Mouse (Mus musculus) stomach, embryonic 14.5 days (tissue): ENCODE measurements around the gene S100a3. TPM values are rescaled to one million over a fixed set of nuclear protein-coding genes. Genes with fewer than 3 reads are reported as not detected.

Experiments
- ATAC-seq: fragments of 200-750 bp; cut with Nextera tagmentation; 2 replicates; pipeline ENCODE4 v1.8.0; 2017; ENCODE audit warnings: low read depth, moderate TSS enrichment; ENCODE audit not compliant: insufficient number of reproducible peaks, insufficient read depth, low FRiP score
- H3K27ac ChIP-seq: fragments of 300-500 bp; sonication (generic); 2 replicates; pipeline ENCODE4 v1.5.1; 2014; ENCODE audit warnings: mild to moderate bottlenecking, low read length, moderate library complexity, mixed read lengths
- H3K27me3 ChIP-seq: fragments of 300-500 bp; sonication (generic); 2 replicates; pipeline ENCODE4 v1.6.1; 2014; ENCODE audit warnings: low read length, control low read depth, mixed read lengths; ENCODE audit not compliant: control insufficient read depth, insufficient read depth
- H3K36me3 ChIP-seq: fragments of 300-500 bp; sonication (generic); 2 replicates; pipeline ENCODE4 v1.6.1; 2014; ENCODE audit warnings: mild to moderate bottlenecking, control low read depth, low read length, moderate library complexity, mixed read lengths; ENCODE audit not compliant: control insufficient read depth, insufficient read depth
- H3K4me1 ChIP-seq: fragments of 300-500 bp; sonication (generic); 2 replicates; pipeline ENCODE4 v1.6.1; 2014; ENCODE audit warnings: low read length, control low read depth, mixed read lengths; ENCODE audit not compliant: control insufficient read depth, insufficient read depth
- H3K4me2 ChIP-seq: fragments of 300-500 bp; sonication (generic); replicated peaks from 2 replicates; pipeline ENCODE4 v1.6.1; 2014; ENCODE audit warnings: low read depth, low read length, control low read depth
- H3K4me3 ChIP-seq: fragments of 300-500 bp; sonication (generic); 2 replicates; pipeline ENCODE4 v1.5.1; 2014; ENCODE audit warnings: low read depth, low read length, control low read depth
- H3K9ac ChIP-seq: fragments of 300-500 bp; sonication (generic); replicated peaks from 2 replicates; pipeline ENCODE4 v1.6.1; 2014; ENCODE audit warnings: low read depth, mild to moderate bottlenecking, control low read depth, low read length, moderate library complexity, mixed read lengths
- H3K9me3 ChIP-seq: fragments of 300-500 bp; sonication (generic); 2 replicates; pipeline ENCODE4 v1.6.1; 2016; ENCODE audit warnings: low read depth, low read length, control low read depth; ENCODE audit not compliant: control insufficient read depth
- WGBS: fragments of 180-500 bp; shearing (Covaris S2); extraction: QIAGEN DNeasy Blood & Tissue Kit; methylation state at CpG from one replicate; pipeline ENCODE4 v1.1.7; 2014; 5-methylcytosine and 5-hydroxymethylcytosine counted together
- polyA plus RNA-seq: library from polyadenylated mRNA; unstranded; fragments of >200 nt; fragmentation: Nextera tagmentation; extraction: Ambion mirVana; gene quantifications from 2 replicates; pipeline ENCODE4 v1.2.1, GENCODE M21; 2014

Gene S100a3
- polyA plus RNA-seq, 1 experiment from 2014 or later: 0.42 TPM

GRCm38 (mm10) chr3:90627366-90627765, 67.0 kb downstream of the S100a3 start:
- Histone ChIP-seq H3K9ac (no peak overlapping the region), H3K27ac (peak overlapping the region; percentile 77), H3K4me1 (peaks cover 15% of the 10 kb centered on the region), H3K4me2 (0 out of 2 replicates have a peak overlapping the region, but pooled peaks have one; percentile 2), H3K27me3 (no peaks in the 10 kb centered on the region), H3K4me3 (no peak overlapping the region), H3K9me3 (no peaks in the 10 kb centered on the region), H3K36me3 (no peaks in the 10 kb centered on the region)
- no peak for ATAC-seq
- WGBS: 88% methylated on average over 5 of the region's 5 CpGs

DNA sequence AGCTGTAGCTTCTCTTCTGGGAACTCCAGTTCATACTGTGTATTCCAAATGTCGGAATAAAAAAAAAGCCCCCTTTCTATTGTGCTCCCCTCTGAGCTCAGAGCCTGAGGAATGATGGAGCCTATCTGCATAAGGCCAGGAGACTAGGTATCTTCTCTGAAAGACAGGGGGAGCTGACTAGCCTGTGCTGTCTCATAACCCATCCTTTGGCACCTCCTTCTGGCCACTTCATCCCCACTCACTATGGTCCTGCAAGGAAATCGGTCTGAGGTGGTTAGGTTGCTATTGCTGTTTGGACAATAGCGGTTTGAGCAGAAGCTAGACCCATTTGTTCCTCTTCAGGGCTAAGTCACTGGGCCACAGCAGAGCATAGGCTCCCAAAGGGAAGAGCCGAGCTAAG, 67.4 kb downstream of the S100a3 start:
- no peak overlapping the region; the same call in 1 of the 2 replicates for H3K27ac ChIP-seq
- H3K4me3 ChIP-seq: no peak overlapping the region
- no peak overlapping the region for H3K4me2 ChIP-seq
- H3K9ac ChIP-seq: no peak overlapping the region
- ATAC-seq: no peak
- no peaks in the 10 kb centered on the region for H3K27me3 ChIP-seq
- no peaks in the 10 kb centered on the region for H3K9me3 ChIP-seq
- peaks cover 15% of the 10 kb centered on the region for H3K4me1 ChIP-seq
- H3K36me3 ChIP-seq: no peaks in the 10 kb centered on the region
- 60% methylated on average over 4 of the region's 4 CpGs for WGBS

DNA sequence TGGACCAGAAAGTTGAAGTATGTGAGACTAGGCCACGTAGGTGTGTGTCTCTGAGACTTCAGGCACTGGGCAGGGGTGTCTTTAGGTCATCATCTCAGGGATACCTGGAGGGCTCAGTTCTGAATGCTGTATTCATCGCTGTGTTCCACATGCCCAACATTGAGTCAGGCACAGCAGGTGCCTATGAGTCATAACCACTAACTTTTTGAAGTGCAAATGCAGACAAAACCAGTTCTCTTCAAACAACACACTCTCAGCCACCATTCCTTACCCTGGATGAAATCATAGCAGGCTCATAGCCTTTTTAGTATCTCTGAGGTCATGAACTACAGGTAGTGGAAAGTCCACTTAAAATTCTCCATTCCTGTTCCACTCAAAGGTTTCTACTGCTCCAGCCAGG, 68.9 kb downstream of the S100a3 start:
- Histone ChIP-seq H3K9ac (no peak overlapping the region), H3K4me2 (no peak overlapping the region), H3K9me3 (no peaks in the 10 kb centered on the region), H3K27ac (no peak overlapping the region), H3K4me3 (no peak overlapping the region), H3K27me3 (no peaks in the 10 kb centered on the region), H3K36me3 (no peaks in the 10 kb centered on the region), H3K4me1 (peaks cover 4% of the 10 kb centered on the region; the same call in 1 of the 2 replicates)
- 71% methylated on average over 2 of the region's 2 CpGs for WGBS
- ATAC-seq: no peak

GRCm38 (mm10) chr3:90631984-90632383, 71.6 kb downstream of the S100a3 start:
- no peaks in the 10 kb centered on the region for H3K36me3 ChIP-seq
- no peak overlapping the region for H3K27ac ChIP-seq
- no peaks in the 10 kb centered on the region for H3K4me1 ChIP-seq
- H3K27me3 ChIP-seq: no peaks in the 10 kb centered on the region
- WGBS: 78% methylated on average over 2 of the region's 2 CpGs
- H3K4me3 ChIP-seq: no peak overlapping the region
- H3K9ac ChIP-seq: no peak overlapping the region
- no peaks in the 10 kb centered on the region for H3K9me3 ChIP-seq
- H3K4me2 ChIP-seq: no peak overlapping the region
- ATAC-seq: no peak

- ATAC-seq: no peak
- H3K4me2 ChIP-seq: no peak overlapping the region
- 62% methylated on average over 1 of the region's 1 CpGs for whole genome bisulfite sequencing
Observed at GRCm38 (mm10) chr3:90638511-90639275, 78.3 kb downstream of the S100a3 start.

GRCm38 (mm10) chr3:90639511-90640154, 79.3 kb downstream of the S100a3 start:
- no peaks in the 10 kb centered on the region for H3K36me3 ChIP-seq
- no peak overlapping the region for H3K27ac ChIP-seq
- no peaks in the 10 kb centered on the region for H3K9me3 ChIP-seq
- H3K4me1 ChIP-seq: no peaks in the 10 kb centered on the region
- no peak for ATAC-seq
- no peak overlapping the region for H3K9ac ChIP-seq
- H3K4me3 ChIP-seq: no peak overlapping the region
- 50% methylated on average over 7 of the region's 7 CpGs for WGBS
- no peaks in the 10 kb centered on the region for H3K27me3 ChIP-seq
- H3K4me2 ChIP-seq: no peak overlapping the region

More at GRCm38 (mm10) chr3:90638511-90639275, 78.3 kb downstream of the S100a3 start:
- H3K36me3 ChIP-seq: no peaks in the 10 kb centered on the region
- H3K9ac ChIP-seq: no peak overlapping the region
- H3K4me1 ChIP-seq: no peaks in the 10 kb centered on the region
- H3K27me3 ChIP-seq: no peaks in the 10 kb centered on the region
- H3K4me3 ChIP-seq: no peak overlapping the region
- no peaks in the 10 kb centered on the region for H3K9me3 ChIP-seq
- no peak overlapping the region for H3K27ac ChIP-seq

DNA sequence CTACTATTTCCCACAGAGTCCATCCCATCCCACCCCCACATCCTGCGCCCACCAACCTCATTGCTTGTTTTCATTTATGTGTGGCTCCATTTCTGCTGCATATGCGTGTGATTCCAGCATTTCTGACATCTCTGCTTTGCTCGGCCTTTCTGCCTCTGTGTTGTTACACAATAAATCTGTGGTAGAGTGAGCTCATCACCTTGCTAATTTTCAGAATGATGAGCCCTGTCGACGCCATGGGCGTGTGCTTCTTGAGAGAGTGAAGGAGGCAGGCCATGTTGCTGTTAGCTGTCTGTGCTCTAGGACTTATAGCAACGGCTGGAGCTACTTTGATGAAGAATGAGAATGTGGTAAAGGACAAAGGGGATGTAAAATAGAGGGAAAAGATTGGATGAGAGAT, 80.6 kb downstream of the S100a3 start:
- Histone ChIP-seq H3K4me2 (no peak overlapping the region), H3K4me3 (no peak overlapping the region), H3K4me1 (no peaks in the 10 kb centered on the region), H3K27me3 (no peaks in the 10 kb centered on the region), H3K9ac (no peak overlapping the region), H3K36me3 (no peaks in the 10 kb centered on the region), H3K27ac (no peak overlapping the region), H3K9me3 (no peaks in the 10 kb centered on the region)
- no peak for ATAC-seq
- WGBS: 82% methylated on average over 7 of the region's 7 CpGs

DNA sequence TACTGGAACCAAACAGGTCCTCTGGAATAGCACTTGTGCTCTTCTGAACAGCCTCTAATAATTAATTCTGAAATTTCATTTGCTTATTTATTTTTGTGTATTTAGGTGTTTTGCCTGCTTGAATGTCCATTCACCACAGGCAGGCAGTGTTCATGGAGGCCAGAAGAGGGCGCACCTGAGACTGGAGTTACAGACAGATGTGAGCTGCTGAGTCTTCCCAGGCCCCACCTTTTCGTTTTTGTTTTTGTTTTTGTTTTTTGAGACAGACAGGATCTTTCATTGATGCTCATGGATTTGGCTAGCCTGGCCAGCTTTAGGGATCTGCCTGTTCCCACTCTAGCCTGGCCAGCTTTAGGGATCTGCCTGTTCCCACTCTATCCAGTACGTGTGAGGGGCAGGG, 83.8 kb downstream of the S100a3 start:
- Histone ChIP-seq H3K27me3 (no peaks in the 10 kb centered on the region), H3K4me2 (no peak overlapping the region), H3K27ac (no peak overlapping the region), H3K9ac (no peak overlapping the region), H3K4me1 (no peaks in the 10 kb centered on the region), H3K4me3 (no peak overlapping the region), H3K36me3 (no peaks in the 10 kb centered on the region), H3K9me3 (no peaks in the 10 kb centered on the region)
- WGBS: 54% methylated on average over 3 of the region's 3 CpGs
- no peak for ATAC-seq
